Mouse (Mus musculus) stomach, embryonic 14.5 days (tissue): ENCODE measurements around the gene Gls2. TPM values are rescaled to one million over a fixed set of nuclear protein-coding genes. Genes with fewer than 3 reads are reported as not detected.
"Not testable (repeated sequence)": the region's sequence is repeated elsewhere in the genome, so short reads cannot be mapped to it uniquely, and the experiment has no call there.

Source experiments
- ATAC-seq: fragments of 200-750 bp; cut with Nextera tagmentation; 2 replicates; pipeline ENCODE4 v1.8.0; 2017; ENCODE audit warnings: low read depth, moderate TSS enrichment; ENCODE audit not compliant: insufficient number of reproducible peaks, insufficient read depth, low FRiP score
- H3K27ac ChIP-seq: fragments of 300-500 bp; sonication (generic); 2 replicates; pipeline ENCODE4 v1.5.1; 2014; ENCODE audit warnings: mild to moderate bottlenecking, low read length, moderate library complexity, mixed read lengths
- H3K27me3 ChIP-seq: fragments of 300-500 bp; sonication (generic); 2 replicates; pipeline ENCODE4 v1.6.1; 2014; ENCODE audit warnings: low read length, control low read depth, mixed read lengths; ENCODE audit not compliant: control insufficient read depth, insufficient read depth
- H3K36me3 ChIP-seq: fragments of 300-500 bp; sonication (generic); 2 replicates; pipeline ENCODE4 v1.6.1; 2014; ENCODE audit warnings: mild to moderate bottlenecking, control low read depth, low read length, moderate library complexity, mixed read lengths; ENCODE audit not compliant: control insufficient read depth, insufficient read depth
- H3K4me1 ChIP-seq: fragments of 300-500 bp; sonication (generic); 2 replicates; pipeline ENCODE4 v1.6.1; 2014; ENCODE audit warnings: low read length, control low read depth, mixed read lengths; ENCODE audit not compliant: control insufficient read depth, insufficient read depth
- H3K4me2 ChIP-seq: fragments of 300-500 bp; sonication (generic); replicated peaks from 2 replicates; pipeline ENCODE4 v1.6.1; 2014; ENCODE audit warnings: low read depth, low read length, control low read depth
- H3K4me3 ChIP-seq: fragments of 300-500 bp; sonication (generic); 2 replicates; pipeline ENCODE4 v1.5.1; 2014; ENCODE audit warnings: low read depth, low read length, control low read depth
- H3K9ac ChIP-seq: fragments of 300-500 bp; sonication (generic); replicated peaks from 2 replicates; pipeline ENCODE4 v1.6.1; 2014; ENCODE audit warnings: low read depth, mild to moderate bottlenecking, control low read depth, low read length, moderate library complexity, mixed read lengths
- H3K9me3 ChIP-seq: fragments of 300-500 bp; sonication (generic); 2 replicates; pipeline ENCODE4 v1.6.1; 2016; ENCODE audit warnings: low read depth, low read length, control low read depth; ENCODE audit not compliant: control insufficient read depth
- WGBS: fragments of 180-500 bp; shearing (Covaris S2); extraction: QIAGEN DNeasy Blood & Tissue Kit; methylation state at CpG from one replicate; pipeline ENCODE4 v1.1.7; 2014; 5-methylcytosine and 5-hydroxymethylcytosine counted together
- polyA plus RNA-seq: library from polyadenylated mRNA; unstranded; fragments of >200 nt; fragmentation: Nextera tagmentation; extraction: Ambion mirVana; gene quantifications from 2 replicates; pipeline ENCODE4 v1.2.1, GENCODE M21; 2014

Gene Gls2
- polyA plus RNA-seq: 0.78 and 0.84 TPM in 2 replicates

DNA sequence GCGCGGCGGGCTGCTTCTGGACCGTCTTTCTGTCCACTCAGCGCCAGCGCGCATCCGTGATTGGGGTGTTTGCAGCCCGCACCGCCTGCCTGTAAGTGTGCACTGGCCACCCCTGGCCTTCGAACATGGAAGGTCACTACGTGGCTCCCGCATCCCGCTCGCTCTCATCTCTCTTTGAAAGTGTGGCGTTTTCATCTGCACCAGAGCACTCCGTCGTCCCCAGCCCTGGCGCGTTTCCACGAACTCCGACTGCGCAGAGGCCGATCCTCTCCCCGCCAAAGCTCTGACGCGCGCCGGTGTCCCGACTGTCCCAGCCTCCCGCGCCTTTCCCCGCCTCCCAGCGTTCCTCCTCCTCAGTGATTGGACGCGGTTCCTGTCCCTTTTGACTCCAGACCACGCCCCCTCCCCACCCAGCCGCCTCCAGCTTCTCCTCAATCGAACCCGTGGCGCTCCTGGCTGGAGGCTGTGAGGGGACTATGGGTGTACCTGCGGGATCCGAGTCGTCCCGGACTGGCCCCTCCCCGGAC is at the start of gene Gls2:
Gene Gls2 (plus strand): TSS at position 434 of the 527 bp plus-strand sequence.
- peaks cover 7% of the 10 kb centered on the region for H3K4me1 ChIP-seq
- H3K27ac ChIP-seq: peak within 1 kb of the TSS; percentile 27; the same call in 1 of the 2 replicates
- no peaks in the 10 kb centered on the region for H3K9me3 ChIP-seq
- H3K27me3 ChIP-seq: peaks cover 9% of the 10 kb centered on the region; the same call in 1 of the 2 replicates
- H3K4me2 ChIP-seq: peak within 1 kb of the TSS; percentile 99
- 1% methylated on average over 46 of the region's 46 CpGs for WGBS
- H3K4me3 ChIP-seq: peak within 1 kb of the TSS; percentile 57
- peak; percentile 94 for ATAC-seq
- peak within 1 kb of the TSS; percentile 53 for H3K9ac ChIP-seq
- H3K36me3 ChIP-seq: no peaks in the 10 kb centered on the region

DNA sequence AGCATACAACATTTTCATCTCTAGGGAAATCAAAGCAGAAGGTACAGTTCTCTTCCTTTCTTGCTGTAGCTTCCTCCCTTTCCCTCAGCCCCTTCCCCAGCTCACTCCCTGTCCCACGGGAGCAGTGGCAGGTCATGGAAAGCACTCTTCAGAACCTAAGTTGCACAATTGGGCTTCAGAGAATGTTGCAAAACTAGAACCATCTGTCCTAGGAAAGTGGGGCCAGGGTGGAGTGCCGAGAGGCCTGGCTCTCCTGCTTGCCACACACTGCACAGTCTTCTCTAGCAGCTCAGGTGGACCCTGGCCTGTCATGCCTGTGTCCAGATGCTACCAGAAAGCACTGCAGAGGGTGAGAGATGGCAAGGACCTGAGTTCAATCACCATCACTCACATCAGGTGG is 49.3 kb upstream of the Gls2 start:
- H3K4me1 ChIP-seq: peaks cover 3% of the 10 kb centered on the region; the same call in 1 of the 2 replicates
- H3K27me3 ChIP-seq: no peaks in the 10 kb centered on the region
- H3K27ac ChIP-seq: no peak overlapping the region
- H3K9ac ChIP-seq: no peak overlapping the region
- 77% methylated on average over 2 of the region's 2 CpGs for WGBS
- H3K36me3 ChIP-seq: peaks cover 33% of the 10 kb centered on the region; the same call in 1 of the 2 replicates
- H3K4me3 ChIP-seq: no peak overlapping the region
- no peak for ATAC-seq
- H3K9me3 ChIP-seq: no peaks in the 10 kb centered on the region
- no peak overlapping the region for H3K4me2 ChIP-seq

DNA sequence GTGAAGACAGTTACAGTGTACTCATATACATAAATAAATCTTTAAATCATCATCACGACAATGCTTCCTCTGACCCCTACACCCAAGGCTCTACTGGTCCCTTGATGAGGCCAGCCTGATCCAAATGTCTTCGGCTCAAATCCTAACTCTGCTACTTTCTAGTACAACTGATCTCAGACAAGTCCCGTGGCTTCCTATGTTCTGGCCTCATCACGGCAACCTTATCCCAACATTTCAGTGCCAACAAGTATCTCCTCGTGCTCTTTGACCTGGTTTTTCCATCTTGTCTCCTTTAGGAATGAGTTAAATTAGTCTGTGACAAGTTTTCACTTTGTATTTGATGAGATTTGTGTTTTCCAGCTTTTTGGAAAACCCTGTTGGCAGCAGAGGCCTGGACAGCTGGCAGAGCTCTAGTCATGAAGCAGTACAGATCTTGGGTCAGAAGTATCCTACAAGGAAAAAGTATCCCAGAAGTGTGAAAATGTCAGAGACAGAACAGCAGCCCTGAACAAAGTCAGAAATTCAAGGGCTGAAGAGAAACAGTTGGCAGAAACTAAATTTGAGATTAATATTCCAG is 45.4 kb upstream of the Gls2 start:
- Histone ChIP-seq H3K4me1 (peaks cover 4% of the 10 kb centered on the region), H3K27me3 (no peaks in the 10 kb centered on the region), H3K36me3 (peaks cover 22% of the 10 kb centered on the region; the same call in 1 of the 2 replicates), H3K9ac (no peak overlapping the region), H3K9me3 (no peaks in the 10 kb centered on the region), H3K4me2 (peak overlapping the region; percentile 23; the same call in 1 of the 2 replicates), H3K4me3 (no peak overlapping the region), H3K27ac (peak overlapping the region; percentile 94)
- 71% methylated on average over 5 of the region's 5 CpGs for WGBS
- ATAC-seq: no peak

DNA sequence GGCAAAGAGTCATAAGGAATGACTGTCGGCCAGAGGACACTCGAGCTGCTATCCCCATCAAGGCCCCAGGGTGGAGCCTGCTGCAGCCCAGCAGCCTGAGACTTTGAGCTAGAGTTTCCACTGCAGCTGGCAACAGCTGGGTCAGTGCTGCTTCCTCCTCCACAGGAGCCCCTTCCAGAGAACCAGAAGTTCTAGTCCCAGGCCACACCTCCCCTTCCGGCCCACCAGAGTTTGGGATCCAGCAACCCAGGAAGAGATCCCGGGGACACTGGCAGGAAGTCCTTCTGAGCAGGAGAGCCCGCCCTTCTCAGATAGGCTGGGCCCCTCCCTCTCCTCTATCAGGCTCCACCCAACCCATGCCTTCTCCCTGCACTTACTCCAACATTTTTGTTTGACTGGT is 44.7 kb upstream of the Gls2 start:
- Histone ChIP-seq H3K4me1 (peaks cover 6% of the 10 kb centered on the region), H3K36me3 (peaks cover 22% of the 10 kb centered on the region; the same call in 1 of the 2 replicates), H3K27me3 (no peaks in the 10 kb centered on the region), H3K27ac (peak overlapping the region; percentile 94), H3K4me2 (peak overlapping the region; percentile 23; the same call in 1 of the 2 replicates), H3K9ac (no peak overlapping the region; the same call in 1 of the 2 replicates), H3K4me3 (no peak overlapping the region), H3K9me3 (no peaks in the 10 kb centered on the region)
- 0% methylated on average over 5 of the region's 5 CpGs for WGBS
- peak; percentile 95 for ATAC-seq

DNA sequence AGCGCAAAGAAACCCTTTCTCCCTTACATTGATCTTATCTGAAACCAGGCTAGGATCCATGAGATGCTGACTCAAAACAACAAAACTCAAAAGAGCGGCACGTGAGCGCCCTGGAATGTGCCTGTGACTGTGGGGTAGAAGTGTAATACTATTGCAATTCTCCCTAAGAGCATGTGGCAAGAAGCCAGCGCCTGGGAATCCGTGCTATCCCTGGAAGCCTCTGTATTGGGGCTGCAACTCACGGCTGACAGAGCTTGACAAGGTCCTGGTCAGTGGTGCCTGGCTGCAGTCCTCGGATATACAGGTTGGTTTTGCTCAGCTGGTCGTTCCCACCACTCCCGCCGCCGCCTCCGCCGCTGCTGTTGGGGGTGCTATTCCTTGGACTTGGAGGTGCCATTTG is 43.3 kb upstream of the Gls2 start:
- Histone ChIP-seq H3K27ac (peak overlapping the region; percentile 48; the same call in 1 of the 2 replicates), H3K4me1 (peaks cover 6% of the 10 kb centered on the region), H3K36me3 (peaks cover 13% of the 10 kb centered on the region; the same call in 1 of the 2 replicates), H3K9me3 (no peaks in the 10 kb centered on the region), H3K27me3 (no peaks in the 10 kb centered on the region), H3K9ac (no peak overlapping the region), H3K4me2 (no peak overlapping the region), H3K4me3 (no peak overlapping the region)
- ATAC-seq: no peak
- 71% methylated on average over 14 of the region's 14 CpGs for WGBS

DNA sequence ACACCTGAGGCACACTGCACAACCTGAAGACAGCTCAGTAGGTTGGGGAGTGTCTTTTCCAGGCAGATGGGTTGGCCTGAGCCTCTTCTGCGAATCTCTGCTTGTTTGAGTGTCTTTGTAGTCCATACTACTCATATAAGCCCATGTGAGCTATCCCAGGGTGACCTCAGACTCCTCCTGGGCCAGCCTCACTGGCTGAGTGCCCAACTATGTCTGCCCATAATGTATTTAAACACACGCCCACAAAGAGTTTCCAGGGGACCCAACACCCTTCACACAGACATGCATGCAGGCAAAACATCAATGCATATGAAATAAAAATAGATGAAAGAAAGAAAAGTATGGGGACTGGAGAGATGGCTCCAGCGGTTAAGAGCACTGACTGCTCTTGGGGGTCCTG is 40.3 kb upstream of the Gls2 start:
- peaks cover 11% of the 10 kb centered on the region; the same call in 1 of the 2 replicates for H3K36me3 ChIP-seq
- no peaks in the 10 kb centered on the region for H3K9me3 ChIP-seq
- no peak for ATAC-seq
- peaks cover 3% of the 10 kb centered on the region for H3K4me1 ChIP-seq
- H3K27ac ChIP-seq: no peak overlapping the region
- H3K4me2 ChIP-seq: no peak overlapping the region
- H3K27me3 ChIP-seq: no peaks in the 10 kb centered on the region
- no peak overlapping the region for H3K4me3 ChIP-seq
- 73% methylated on average over 3 of the region's 3 CpGs for whole genome bisulfite sequencing
- no peak overlapping the region for H3K9ac ChIP-seq

DNA sequence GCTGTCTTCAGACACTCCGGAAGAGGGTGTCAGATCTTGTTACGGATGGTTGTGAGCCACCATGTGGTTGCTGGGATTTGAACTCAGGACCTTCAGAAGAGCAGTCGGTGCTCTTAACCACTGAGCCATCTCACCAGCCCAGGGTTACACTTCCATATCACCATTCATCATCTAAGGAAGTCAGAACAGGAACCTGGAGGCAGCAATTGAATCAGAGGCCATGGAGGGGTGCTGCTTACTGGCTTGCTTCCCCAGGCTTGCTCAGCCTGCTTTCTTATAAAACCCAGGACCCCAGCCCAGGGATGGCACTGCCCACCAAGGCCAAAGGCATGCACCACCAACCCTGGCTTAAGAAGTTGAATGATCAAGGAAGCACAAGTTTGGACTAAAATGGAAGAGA is 28.5 kb upstream of the Gls2 start:
- not testable (repeated sequence) for H3K27ac ChIP-seq, H3K4me1 ChIP-seq, H3K4me2 ChIP-seq, H3K9me3 ChIP-seq, ATAC-seq, H3K27me3 ChIP-seq, H3K9ac ChIP-seq, H3K36me3 ChIP-seq, H3K4me3 ChIP-seq
- WGBS: 70% methylated on average over 2 of the region's 3 CpGs

DNA sequence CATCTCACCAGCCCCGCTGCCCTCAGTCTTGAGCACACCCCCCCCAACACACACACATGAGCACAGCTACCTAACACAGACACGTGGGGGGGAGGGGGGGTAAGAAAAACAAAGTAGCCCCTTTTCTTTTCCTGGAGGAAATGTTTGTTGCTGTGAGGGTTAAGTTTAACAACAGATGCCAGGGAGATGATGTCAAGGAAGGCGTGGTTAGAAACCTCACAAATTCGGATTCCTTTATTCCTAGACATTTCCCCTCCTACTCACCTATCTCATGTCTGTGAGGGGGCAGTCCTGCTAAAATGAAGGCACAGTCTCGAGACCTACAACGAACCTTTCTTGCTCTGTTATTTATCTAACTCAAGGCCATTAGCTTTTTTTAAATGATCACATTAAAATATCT is 27.2 kb upstream of the Gls2 start:
- no peak overlapping the region for H3K27ac ChIP-seq
- no peak overlapping the region for H3K9ac ChIP-seq
- no peaks in the 10 kb centered on the region for H3K36me3 ChIP-seq
- no peak for ATAC-seq
- no peak overlapping the region for H3K4me2 ChIP-seq
- H3K4me1 ChIP-seq: 0 out of 2 replicates have a peak, but pooled peaks cover 8% of the 10 kb centered on the region
- no peak overlapping the region for H3K4me3 ChIP-seq
- WGBS: 36% methylated on average over 6 of the region's 6 CpGs
- H3K27me3 ChIP-seq: no peaks in the 10 kb centered on the region
- no peaks in the 10 kb centered on the region for H3K9me3 ChIP-seq
